Mouse (Mus musculus) heart, postnatal 0 days (tissue): ENCODE measurements around the gene Gulp1. TPM values are rescaled to one million over a fixed set of nuclear protein-coding genes. Genes with fewer than 3 reads are reported as not detected.

Source experiments
- ATAC-seq: fragments of 200-750 bp; cut with Nextera tagmentation; 2 replicates; pipeline ENCODE4 v1.8.0; 2017; ENCODE audit warnings: low read depth, moderate number of reproducible peaks, moderate library complexity; ENCODE audit not compliant: insufficient read depth
- DNase-seq: peaks from one replicate; pipeline ENCODE4 v3.0.0-alpha.2; 2016; ENCODE audit warnings: low spot score
- H3K27ac ChIP-seq: fragments of 300-500 bp; sonication (generic); 2 replicates; pipeline ENCODE4 v1.5.1; 2014; ENCODE audit warnings: low read depth, mild to moderate bottlenecking
- H3K27me3 ChIP-seq: fragments of 300-500 bp; sonication (generic); 2 replicates; pipeline ENCODE4 v1.6.1; 2014; ENCODE audit warnings: low read length, mixed read lengths; ENCODE audit not compliant: control insufficient read depth, insufficient read depth
- H3K36me3 ChIP-seq: fragments of 300-500 bp; sonication (generic); replicated peaks from 2 replicates; pipeline ENCODE4 v1.6.1; 2014; ENCODE audit warnings: low read length, mixed read lengths; ENCODE audit not compliant: control insufficient read depth, insufficient read depth
- H3K4me1 ChIP-seq: fragments of 300-500 bp; sonication (generic); 2 replicates; pipeline ENCODE4 v1.6.1; 2014; ENCODE audit warnings: antibody characterized with exemption; ENCODE audit not compliant: control insufficient read depth, insufficient read depth
- H3K4me2 ChIP-seq: fragments of 300-500 bp; sonication (generic); 2 replicates; pipeline ENCODE4 v1.6.1; 2014; ENCODE audit warnings: low read depth, mild to moderate bottlenecking, low read length, moderate library complexity
- H3K4me3 ChIP-seq: fragments of 300-500 bp; sonication (generic); 2 replicates; pipeline ENCODE4 v1.5.1; 2014; ENCODE audit warnings: low read depth, low read length
- H3K9ac ChIP-seq: fragments of 300-500 bp; sonication (generic); replicated peaks from 2 replicates; pipeline ENCODE4 v1.6.1; 2014; ENCODE audit warnings: low read depth, low read length, mixed read lengths
- H3K9me3 ChIP-seq: fragments of 300-500 bp; sonication (generic); replicated peaks from 2 replicates; pipeline ENCODE4 v1.6.1; 2016; ENCODE audit warnings: low read length; ENCODE audit not compliant: control insufficient read depth
- CTCF ChIP-seq: IDR thresholded peaks from 2 replicates; pipeline ENCODE4 v1.5.1; 2016; ENCODE audit warnings: antibody characterized with exemption, control low read depth, low read depth
- EP300 ChIP-seq: IDR thresholded peaks from 2 replicates; pipeline ENCODE4 v1.6.1; 2016; ENCODE audit warnings: antibody characterized with exemption, low read depth
- WGBS: fragments of 180-500 bp; shearing (Covaris S2); extraction: QIAGEN DNeasy Blood & Tissue Kit; methylation state at CpG from one replicate; pipeline ENCODE4 v1.1.7; 2014; 5-methylcytosine and 5-hydroxymethylcytosine counted together
- polyA plus RNA-seq: library from polyadenylated mRNA; unstranded; fragments of >200 nt; fragmentation: Nextera tagmentation; extraction: Ambion mirVana; gene quantifications from 2 replicates; pipeline ENCODE4 v1.2.1, GENCODE M21; 2015
- total RNA-seq: library from RNA; depleted of rRNA; stranded (reverse); fragments of >200 nt; gene quantifications from 2 replicates; pipeline ENCODE4 v1.2.3, GENCODE M21; 2014; ENCODE audit warnings: low replicate concordance

Gene Gulp1
- total and polyA plus RNA-seq, 2 experiments from 2014 or later, result 6.0 to 19.2 TPM

GRCm38 (mm10) chr1:44678974-44679373 lies 127.7 kb downstream of the Gulp1 start:
- Histone ChIP-seq H3K9ac (no peak overlapping the region), H3K4me1 (no peaks in the 10 kb centered on the region), H3K9me3 (no peaks in the 10 kb centered on the region), H3K27me3 (no peaks in the 10 kb centered on the region), H3K4me2 (no peak overlapping the region), H3K36me3 (no peaks in the 10 kb centered on the region), H3K27ac (no peak overlapping the region), H3K4me3 (no peak overlapping the region)
- TF ChIP-seq CTCF (no peak), EP300 (no peak)
- no peak for DNase-seq
- 77% methylated on average over 3 of the region's 3 CpGs for WGBS
- no peak for ATAC-seq

- no peak overlapping the region for H3K4me2 ChIP-seq
- no peak for ATAC-seq
- DNase-seq, result no peak
- no peaks in the 10 kb centered on the region for H3K36me3 ChIP-seq
- no peak overlapping the region for H3K27ac ChIP-seq
- H3K9ac ChIP-seq, result no peak overlapping the region
- no peak overlapping the region for H3K4me3 ChIP-seq
- H3K27me3 ChIP-seq, result no peaks in the 10 kb centered on the region
- H3K9me3 ChIP-seq, result no peaks in the 10 kb centered on the region
- 61% methylated on average over 3 of the region's 3 CpGs for WGBS
- no peaks in the 10 kb centered on the region for H3K4me1 ChIP-seq
- TF ChIP-seq EP300 (no peak), CTCF (no peak)
Observed at GRCm38 (mm10) chr1:44679415-44679814, 128.1 kb downstream of the Gulp1 start.

GRCm38 (mm10) chr1:44682556-44682955 lies 131.2 kb downstream of the Gulp1 start:
- H3K4me3 ChIP-seq, result no peak overlapping the region
- H3K4me2 ChIP-seq, result no peak overlapping the region
- H3K36me3 ChIP-seq, result no peaks in the 10 kb centered on the region
- no peaks in the 10 kb centered on the region for H3K9me3 ChIP-seq
- ATAC-seq (no peak), DNase-seq (peak; percentile 11)
- H3K27me3 ChIP-seq, result no peaks in the 10 kb centered on the region
- no peak overlapping the region for H3K9ac ChIP-seq
- no peak for TF ChIP-seq CTCF
- TF ChIP-seq EP300, result no peak
- no peak overlapping the region for H3K27ac ChIP-seq
- 9% methylated on average over 2 of the region's 2 CpGs for WGBS
- no peaks in the 10 kb centered on the region for H3K4me1 ChIP-seq

- no peaks in the 10 kb centered on the region for H3K27me3 ChIP-seq
- no peak for TF ChIP-seq CTCF
- TF ChIP-seq EP300, result no peak
- H3K27ac ChIP-seq, result no peak overlapping the region
- WGBS, result 69% methylated on average over 6 of the region's 6 CpGs
- H3K4me2 ChIP-seq, result no peak overlapping the region
- H3K9ac ChIP-seq, result no peak overlapping the region
- H3K9me3 ChIP-seq, result no peaks in the 10 kb centered on the region
- ATAC-seq (no peak), DNase-seq (no peak)
- H3K4me1 ChIP-seq, result no peaks in the 10 kb centered on the region
- H3K36me3 ChIP-seq, result no peaks in the 10 kb centered on the region
- H3K4me3 ChIP-seq, result no peak overlapping the region
Observed at GRCm38 (mm10) chr1:44683723-44684122, 132.4 kb downstream of the Gulp1 start.

GRCm38 (mm10) chr1:44720785-44721410 lies 169.6 kb downstream of the Gulp1 start:
- Histone ChIP-seq H3K27me3 (no peaks in the 10 kb centered on the region), H3K9ac (no peak overlapping the region), H3K27ac (no peak overlapping the region), H3K36me3 (no peaks in the 10 kb centered on the region), H3K4me3 (no peak overlapping the region), H3K9me3 (no peaks in the 10 kb centered on the region), H3K4me2 (no peak overlapping the region), H3K4me1 (no peaks in the 10 kb centered on the region)
- DNase-seq, result no peak
- WGBS, result 77% methylated on average over 4 of the region's 4 CpGs
- no peak for ATAC-seq
- no peak for TF ChIP-seq CTCF

- Histone ChIP-seq H3K4me2 (no peak overlapping the region), H3K27me3 (no peaks in the 10 kb centered on the region), H3K9ac (no peak overlapping the region), H3K4me1 (no peaks in the 10 kb centered on the region), H3K27ac (no peak overlapping the region), H3K36me3 (no peaks in the 10 kb centered on the region), H3K4me3 (no peak overlapping the region), H3K9me3 (no peaks in the 10 kb centered on the region)
- TF ChIP-seq CTCF, result peak; percentile 52
- no peak for TF ChIP-seq EP300
- no peak for ATAC-seq
- DNase-seq, result peak; percentile 20
Observed at GRCm38 (mm10) chr1:44741256-44741655, 189.9 kb downstream of the Gulp1 start.
